Mouse (Mus musculus) neural tube, embryonic 12.5 days (tissue): ENCODE measurements around the gene Clec16a. TPM values are rescaled to one million over a fixed set of nuclear protein-coding genes. Genes with fewer than 3 reads are reported as not detected.
A peak's percentile ranks its signal among the peaks of the same experiment; 100 is the strongest.

Experiments
- ATAC-seq: fragments of 200-750 bp; cut with Nextera tagmentation; 2 replicates; pipeline ENCODE4 v1.8.0; 2017; ENCODE audit warnings: low read depth, mild to moderate bottlenecking, moderate TSS enrichment, moderate library complexity; ENCODE audit not compliant: low FRiP score
- H3K27ac ChIP-seq: fragments of 300-500 bp; sonication (generic); 2 replicates; pipeline ENCODE4 v1.5.1; 2016
- H3K27me3 ChIP-seq: fragments of 300-500 bp; sonication (generic); replicated peaks from 2 replicates; pipeline ENCODE4 v1.6.1; 2016; ENCODE audit warnings: mild to moderate bottlenecking
- H3K36me3 ChIP-seq: fragments of 300-500 bp; sonication (generic); 2 replicates; pipeline ENCODE4 v1.6.1; 2016; ENCODE audit warnings: mild to moderate bottlenecking
- H3K4me1 ChIP-seq: fragments of 300-500 bp; sonication (generic); 2 replicates; pipeline ENCODE4 v1.6.1; 2016
- H3K4me2 ChIP-seq: fragments of 300-500 bp; sonication (generic); replicated peaks from 2 replicates; pipeline ENCODE4 v1.6.1; 2016; ENCODE audit warnings: mild to moderate bottlenecking
- H3K4me3 ChIP-seq: fragments of 300-500 bp; sonication (generic); 2 replicates; pipeline ENCODE4 v1.5.1; 2016
- H3K9ac ChIP-seq: fragments of 300-500 bp; sonication (generic); 2 replicates; pipeline ENCODE4 v1.6.1; 2016; ENCODE audit warnings: mild to moderate bottlenecking
- H3K9me3 ChIP-seq: fragments of 300-500 bp; sonication (generic); 2 replicates; pipeline ENCODE4 v1.6.1; 2016; ENCODE audit warnings: mild to moderate bottlenecking
- WGBS: fragments of 180-500 bp; shearing (Covaris S2); methylation state at CpG from one replicate; pipeline ENCODE4 v1.1.7; 2016; 5-methylcytosine and 5-hydroxymethylcytosine counted together
- polyA plus RNA-seq: library from polyadenylated mRNA; unstranded; fragments of >200 nt; fragmentation: Nextera tagmentation; extraction: Ambion mirVana; gene quantifications from 2 replicates; pipeline ENCODE4 v1.2.1, GENCODE M21; 2016

Clec16a gene
- polyA plus RNA-seq, 1 experiment from 2014 or later = 57.2 TPM

DNA sequence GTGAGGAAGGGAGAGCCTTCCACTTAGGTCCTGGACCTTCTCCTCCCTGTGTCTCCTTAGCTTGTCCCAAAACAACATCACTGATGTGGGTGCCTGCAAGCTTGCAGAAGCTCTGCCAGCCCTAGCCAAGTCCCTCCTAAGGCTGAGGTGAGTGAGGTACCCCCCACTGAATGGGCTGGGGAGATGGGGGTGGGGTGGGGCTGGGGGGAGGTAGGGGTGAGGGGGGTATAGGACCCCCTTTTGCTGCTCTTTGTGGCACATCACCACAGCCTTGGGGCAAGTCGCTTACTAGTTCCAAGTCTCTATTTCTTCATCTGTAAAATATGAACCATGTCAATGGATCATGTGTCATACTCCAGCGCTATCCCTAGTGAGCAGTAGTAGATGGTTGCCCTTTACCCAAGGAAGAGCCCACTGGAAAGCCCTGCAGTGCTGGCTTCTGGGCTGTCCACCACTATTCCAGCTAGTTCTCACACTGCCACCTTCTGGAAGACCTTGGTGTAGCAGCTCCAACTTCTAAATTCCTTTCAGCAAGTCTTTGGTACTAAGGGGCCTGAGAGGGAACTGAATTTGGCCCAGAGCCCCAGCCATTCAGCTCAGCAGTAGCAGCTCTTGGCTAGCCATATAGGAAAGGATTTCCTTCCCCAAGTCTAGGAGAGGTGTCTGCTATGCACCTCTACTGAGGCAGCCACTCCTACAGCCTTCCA lies 24.1 kb upstream of the Clec16a start:
- no peak overlapping the region for H3K4me2 ChIP-seq
- no peaks in the 10 kb centered on the region for H3K9me3 ChIP-seq
- H3K27ac ChIP-seq = no peak overlapping the region
- ATAC-seq = peak; percentile 64; the same call in 1 of the 2 replicates
- H3K27me3 ChIP-seq = no peaks in the 10 kb centered on the region
- no peaks in the 10 kb centered on the region for H3K36me3 ChIP-seq
- no peaks in the 10 kb centered on the region for H3K4me1 ChIP-seq
- H3K4me3 ChIP-seq = no peak overlapping the region
- WGBS = 48% methylated on average over 2 of the region's 2 CpGs
- no peak overlapping the region for H3K9ac ChIP-seq

- Histone ChIP-seq H3K4me2 (no peak overlapping the region), H3K36me3 (no peaks in the 10 kb centered on the region), H3K9ac (no peak overlapping the region), H3K27ac (no peak overlapping the region), H3K4me1 (no peaks in the 10 kb centered on the region), H3K27me3 (no peaks in the 10 kb centered on the region), H3K4me3 (no peak overlapping the region), H3K9me3 (no peaks in the 10 kb centered on the region)
- WGBS = 80% methylated on average over 1 of the region's 1 CpGs
- ATAC-seq = no peak
Measured at GRCm38 (mm10) chr16:10522811-10523210, 22.3 kb upstream of the Clec16a start.

- Histone ChIP-seq H3K4me1 (no peaks in the 10 kb centered on the region), H3K36me3 (no peaks in the 10 kb centered on the region), H3K9me3 (no peaks in the 10 kb centered on the region), H3K27me3 (no peaks in the 10 kb centered on the region), H3K9ac (no peak overlapping the region), H3K27ac (no peak overlapping the region), H3K4me2 (no peak overlapping the region), H3K4me3 (no peak overlapping the region)
- 90% methylated on average over 8 of the region's 8 CpGs for WGBS
- ATAC-seq = no peak
Measured at GRCm38 (mm10) chr16:10523650-10524049, 21.5 kb upstream of the Clec16a start.

GRCm38 (mm10) chr16:10524866-10525609 lies 20.1 kb upstream of the Clec16a start:
- no peak for ATAC-seq
- H3K4me3 ChIP-seq = no peak overlapping the region
- H3K4me2 ChIP-seq = no peak overlapping the region
- H3K4me1 ChIP-seq = no peaks in the 10 kb centered on the region
- no peak overlapping the region for H3K9ac ChIP-seq
- no peaks in the 10 kb centered on the region for H3K9me3 ChIP-seq
- H3K27ac ChIP-seq = no peak overlapping the region
- H3K36me3 ChIP-seq = no peaks in the 10 kb centered on the region
- 89% methylated on average over 4 of the region's 4 CpGs for WGBS
- H3K27me3 ChIP-seq = no peaks in the 10 kb centered on the region

- Histone ChIP-seq H3K4me1 (no peaks in the 10 kb centered on the region), H3K9me3 (no peaks in the 10 kb centered on the region), H3K27me3 (no peaks in the 10 kb centered on the region), H3K27ac (no peak overlapping the region), H3K4me3 (no peak overlapping the region), H3K4me2 (no peak overlapping the region), H3K9ac (no peak overlapping the region), H3K36me3 (peaks cover 5% of the 10 kb centered on the region; the same call in 1 of the 2 replicates)
- 68% methylated on average over 2 of the region's 2 CpGs for WGBS
- no peak for ATAC-seq
Measured at GRCm38 (mm10) chr16:10525610-10525980, 19.5 kb upstream of the Clec16a start.

GRCm38 (mm10) chr16:10527046-10527644 lies 18.0 kb upstream of the Clec16a start:
- H3K9ac ChIP-seq = no peak overlapping the region
- H3K27me3 ChIP-seq = no peaks in the 10 kb centered on the region
- no peaks in the 10 kb centered on the region for H3K9me3 ChIP-seq
- no peaks in the 10 kb centered on the region for H3K4me1 ChIP-seq
- WGBS = 82% methylated on average over 6 of the region's 6 CpGs
- H3K36me3 ChIP-seq = peaks cover 12% of the 10 kb centered on the region; the same call in 1 of the 2 replicates
- no peak overlapping the region for H3K4me3 ChIP-seq
- no peak for ATAC-seq
- H3K4me2 ChIP-seq = no peak overlapping the region
- no peak overlapping the region for H3K27ac ChIP-seq

GRCm38 (mm10) chr16:10528382-10528781 lies 16.8 kb upstream of the Clec16a start:
- no peaks in the 10 kb centered on the region for H3K27me3 ChIP-seq
- H3K4me3 ChIP-seq = no peak overlapping the region
- no peak overlapping the region for H3K9ac ChIP-seq
- no peak overlapping the region for H3K4me2 ChIP-seq
- no peak overlapping the region for H3K27ac ChIP-seq
- H3K4me1 ChIP-seq = no peaks in the 10 kb centered on the region
- no peak for ATAC-seq
- H3K36me3 ChIP-seq = peaks cover 12% of the 10 kb centered on the region; the same call in 1 of the 2 replicates
- no peaks in the 10 kb centered on the region for H3K9me3 ChIP-seq
- 85% methylated on average over 3 of the region's 3 CpGs for WGBS

- Histone ChIP-seq H3K36me3 (peaks cover 12% of the 10 kb centered on the region; the same call in 1 of the 2 replicates), H3K9me3 (no peaks in the 10 kb centered on the region), H3K4me2 (no peak overlapping the region), H3K4me1 (no peaks in the 10 kb centered on the region), H3K4me3 (no peak overlapping the region), H3K27ac (no peak overlapping the region), H3K9ac (no peak overlapping the region), H3K27me3 (no peaks in the 10 kb centered on the region)
- ATAC-seq = no peak
- 94% methylated on average over 4 of the region's 4 CpGs for WGBS
Measured at GRCm38 (mm10) chr16:10530179-10530578, 15.0 kb upstream of the Clec16a start.

GRCm38 (mm10) chr16:10533781-10534180 lies 11.4 kb upstream of the Clec16a start:
- H3K4me1 ChIP-seq = no peaks in the 10 kb centered on the region
- H3K4me2 ChIP-seq = no peak overlapping the region
- H3K4me3 ChIP-seq = no peak overlapping the region
- no peaks in the 10 kb centered on the region for H3K27me3 ChIP-seq
- 95% methylated on average over 4 of the region's 4 CpGs for WGBS
- H3K36me3 ChIP-seq = peaks cover 12% of the 10 kb centered on the region; the same call in 1 of the 2 replicates
- no peak overlapping the region for H3K27ac ChIP-seq
- no peaks in the 10 kb centered on the region for H3K9me3 ChIP-seq
- no peak for ATAC-seq
- H3K9ac ChIP-seq = no peak overlapping the region

DNA sequence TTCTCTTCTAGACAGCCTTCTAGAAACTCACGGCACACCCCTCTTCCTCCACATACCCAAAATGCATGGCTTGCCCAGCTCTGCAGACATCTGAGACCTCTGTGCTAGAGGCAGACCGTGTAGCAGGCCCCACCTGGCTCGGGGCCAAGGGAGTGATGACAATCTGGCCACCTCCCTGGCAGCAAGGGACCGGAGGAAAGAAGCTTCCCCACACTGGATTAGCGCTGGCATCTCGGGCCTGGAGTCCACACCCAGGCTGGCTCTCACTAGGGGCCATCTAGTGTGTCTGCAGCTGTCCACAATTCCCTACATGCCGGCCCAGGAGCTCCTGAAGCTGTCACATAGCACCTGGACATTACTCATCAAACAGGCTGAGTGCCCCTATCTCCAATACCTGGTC lies 10.6 kb upstream of the Clec16a start:
- Histone ChIP-seq H3K36me3 (peaks cover 12% of the 10 kb centered on the region; the same call in 1 of the 2 replicates), H3K9me3 (no peaks in the 10 kb centered on the region), H3K4me1 (peaks cover 8% of the 10 kb centered on the region; the same call in 1 of the 2 replicates), H3K4me3 (no peak overlapping the region), H3K4me2 (no peak overlapping the region), H3K27me3 (no peaks in the 10 kb centered on the region), H3K27ac (no peak overlapping the region), H3K9ac (no peak overlapping the region)
- WGBS = 80% methylated on average over 7 of the region's 7 CpGs
- ATAC-seq = no peak

GRCm38 (mm10) chr16:10536323-10536722 lies 8.8 kb upstream of the Clec16a start:
- Histone ChIP-seq H3K9ac (no peak overlapping the region), H3K4me2 (no peak overlapping the region), H3K27ac (no peak overlapping the region), H3K4me3 (no peak overlapping the region), H3K36me3 (peaks cover 4% of the 10 kb centered on the region; the same call in 1 of the 2 replicates), H3K4me1 (peaks cover 25% of the 10 kb centered on the region), H3K9me3 (no peaks in the 10 kb centered on the region), H3K27me3 (no peaks in the 10 kb centered on the region)
- 83% methylated on average over 5 of the region's 5 CpGs for WGBS
- no peak for ATAC-seq

DNA sequence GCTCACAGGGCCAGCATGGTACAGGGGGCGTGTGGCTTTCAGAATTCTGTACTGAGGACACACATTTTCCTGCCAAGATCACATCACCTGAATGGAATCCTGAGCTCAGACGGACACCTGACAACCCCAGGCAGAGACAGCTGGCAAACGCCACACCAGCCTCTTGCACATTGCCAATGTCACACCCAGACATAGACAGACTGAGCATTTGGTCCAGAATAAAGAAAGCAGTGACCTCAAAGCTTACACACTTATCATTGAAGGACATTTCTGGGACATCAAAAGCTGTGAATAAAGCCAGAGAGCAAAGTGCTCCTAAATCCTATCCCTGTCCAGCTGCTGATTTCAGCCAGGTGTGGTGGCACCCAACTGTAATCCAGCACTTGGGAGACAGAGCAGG lies 8.2 kb upstream of the Clec16a start:
- no peak for ATAC-seq
- H3K4me1 ChIP-seq = peaks cover 32% of the 10 kb centered on the region
- no peaks in the 10 kb centered on the region; the same call in 1 of the 2 replicates for H3K36me3 ChIP-seq
- H3K9ac ChIP-seq = no peak overlapping the region
- H3K4me3 ChIP-seq = no peak overlapping the region
- 81% methylated on average over 3 of the region's 3 CpGs for WGBS
- H3K27ac ChIP-seq = no peak overlapping the region
- no peak overlapping the region for H3K4me2 ChIP-seq
- no peaks in the 10 kb centered on the region for H3K27me3 ChIP-seq
- no peaks in the 10 kb centered on the region for H3K9me3 ChIP-seq
